Mouse (Mus musculus) bone marrow, adult 2 months (tissue): ENCODE measurements around the gene Cdkn1a.

Source experiments
- CTCF ChIP-seq: fragments of 200-500 bp; IDR thresholded peaks from 2 replicates; pipeline ENCODE4 v1.5.1; 2011; ENCODE audit warnings: low read length, control low read depth; ENCODE audit not compliant: control insufficient read depth, insufficient read depth
- POLR2A ChIP-seq: fragments of 200-500 bp; IDR thresholded peaks from 2 replicates; pipeline ENCODE4 v1.6.1; 2011; ENCODE audit warnings: low read depth, mild to moderate bottlenecking, control low read depth, low read length, borderline replicate concordance; ENCODE audit not compliant: control insufficient read depth

DNA sequence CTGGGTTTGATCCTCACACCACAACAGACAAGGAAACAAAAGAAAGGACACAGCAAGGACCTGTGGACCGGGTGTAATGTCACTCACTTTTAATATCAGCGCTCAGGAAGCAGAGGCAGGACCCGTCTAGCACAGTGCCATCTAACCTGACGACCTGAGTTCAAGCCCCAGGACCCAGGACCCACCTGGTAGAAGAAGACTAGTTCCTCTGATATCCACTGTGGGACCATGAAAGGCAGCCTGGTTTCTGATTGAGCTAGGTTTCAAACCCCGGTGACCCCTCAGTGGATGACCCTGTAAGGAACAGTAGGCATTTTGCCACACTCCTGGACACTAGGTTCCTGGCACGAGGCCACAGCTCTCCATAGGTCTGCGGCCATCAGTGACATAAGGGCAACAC is 6.1 kb upstream of the Cdkn1a start:
- TF ChIP-seq POLR2A, result no peak
- TF ChIP-seq CTCF, result no peak
